Mouse (Mus musculus) forebrain, embryonic 10.5 days (tissue): Measurements from ENCODE around the gene Nova1. TPM values are rescaled to one million over a fixed set of nuclear protein-coding genes. Genes with fewer than 3 reads are reported as not detected.

ENCODE experiments used
- DNase-seq: peaks from one replicate; pipeline ENCODE4 v3.0.0-alpha.2; 2017; ENCODE audit warnings: low spot score; ENCODE audit errors: extremely low spot score
- H3K27ac ChIP-seq: fragments of 300-500 bp; sonication (generic); 2 replicates; pipeline ENCODE4 v1.5.1; 2016; ENCODE audit warnings: mild to moderate bottlenecking
- H3K27me3 ChIP-seq: fragments of 300-500 bp; sonication (generic); 2 replicates; pipeline ENCODE4 v1.6.1; 2016; ENCODE audit warnings: mild to moderate bottlenecking; ENCODE audit not compliant: poor library complexity, severe bottlenecking
- H3K36me3 ChIP-seq: fragments of 300-500 bp; sonication (generic); replicated peaks from 2 replicates; pipeline ENCODE4 v1.6.1; 2016; ENCODE audit warnings: mild to moderate bottlenecking, moderate library complexity
- H3K4me1 ChIP-seq: fragments of 300-500 bp; sonication (generic); 2 replicates; pipeline ENCODE4 v1.6.1; 2016
- H3K4me3 ChIP-seq: fragments of 300-500 bp; sonication (generic); 2 replicates; pipeline ENCODE4 v1.5.1; 2016; ENCODE audit warnings: mild to moderate bottlenecking, moderate library complexity
- H3K9me3 ChIP-seq: fragments of 300-500 bp; sonication (generic); 2 replicates; pipeline ENCODE4 v1.6.1; 2016; ENCODE audit warnings: mild to moderate bottlenecking, moderate library complexity
- WGBS: fragments of 180-500 bp; shearing (Covaris S2); methylation state at CpG from one replicate; pipeline ENCODE4 v1.1.7; 2016; 5-methylcytosine and 5-hydroxymethylcytosine counted together
- polyA plus RNA-seq: library from polyadenylated mRNA; unstranded; fragments of >200 nt; fragmentation: Nextera tagmentation; extraction: Ambion mirVana; gene quantifications from 2 replicates; pipeline ENCODE4 v1.2.1, GENCODE M21; 2016

Gene Nova1
- polyA plus RNA-seq, 1 experiment from 2014 or later: 9.7 TPM

DNA sequence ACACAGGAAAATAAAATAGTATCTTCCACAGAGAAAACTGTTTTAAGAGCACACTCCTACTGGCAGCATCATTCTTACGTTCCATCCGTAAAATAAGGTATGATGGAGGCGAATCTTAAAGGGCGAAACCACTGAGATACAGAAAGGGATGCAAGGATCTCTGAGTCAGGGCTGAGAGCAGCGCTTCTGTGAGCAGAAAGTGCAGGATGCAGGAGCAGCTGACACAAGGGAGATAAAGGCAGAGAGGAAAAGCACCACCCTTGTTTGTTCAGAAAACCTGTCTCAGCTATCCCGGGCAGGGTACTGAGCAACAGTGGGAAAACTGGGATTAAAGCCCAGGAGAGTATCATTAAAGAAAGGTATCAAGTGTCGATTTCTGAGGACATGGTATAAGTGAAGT lies 59.3 kb downstream of the Nova1 start:
- WGBS: 68% methylated on average over 7 of the region's 7 CpGs
- no peaks in the 10 kb centered on the region for H3K9me3 ChIP-seq

DNA sequence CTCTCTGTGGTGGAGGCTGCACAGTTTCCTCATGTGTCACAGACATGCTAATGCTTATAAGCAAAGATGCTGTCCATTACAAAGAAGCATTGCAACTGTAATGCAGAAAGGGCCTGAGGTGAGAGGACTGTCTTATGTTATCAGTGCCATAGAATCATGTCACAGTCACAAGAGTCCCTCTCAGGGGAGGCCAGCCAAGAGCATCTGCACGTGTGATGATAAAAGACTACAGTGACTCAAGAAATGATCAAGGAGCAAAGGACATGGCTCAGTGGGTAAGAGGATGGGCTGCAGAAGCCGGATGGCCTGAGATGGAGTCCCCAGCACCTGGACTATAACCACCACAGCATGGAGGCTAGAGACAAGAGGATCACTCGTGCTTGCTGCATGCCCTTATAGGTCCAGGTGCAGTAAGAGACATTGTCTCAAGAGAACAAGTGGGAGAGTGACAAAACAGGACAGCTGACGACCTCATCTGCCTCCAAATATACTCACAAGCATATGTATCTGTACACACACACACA lies 64.3 kb downstream of the Nova1 start:
- H3K27me3 ChIP-seq: no peaks in the 10 kb centered on the region
- H3K4me3 ChIP-seq: no peak overlapping the region
- no peaks in the 10 kb centered on the region for H3K9me3 ChIP-seq
- no peaks in the 10 kb centered on the region for H3K36me3 ChIP-seq
- H3K4me1 ChIP-seq: peaks cover 19% of the 10 kb centered on the region
- H3K27ac ChIP-seq: no peak overlapping the region
- 83% methylated on average over 4 of the region's 4 CpGs for WGBS
- DNase-seq: no peak

More for the DNA sequence above, 59.3 kb downstream of the Nova1 start:
- H3K36me3 ChIP-seq: no peaks in the 10 kb centered on the region
- no peak for DNase-seq
- H3K27ac ChIP-seq: no peak overlapping the region
- H3K4me1 ChIP-seq: peaks cover 11% of the 10 kb centered on the region; the same call in 1 of the 2 replicates
- no peak overlapping the region for H3K4me3 ChIP-seq
- no peaks in the 10 kb centered on the region for H3K27me3 ChIP-seq

DNA sequence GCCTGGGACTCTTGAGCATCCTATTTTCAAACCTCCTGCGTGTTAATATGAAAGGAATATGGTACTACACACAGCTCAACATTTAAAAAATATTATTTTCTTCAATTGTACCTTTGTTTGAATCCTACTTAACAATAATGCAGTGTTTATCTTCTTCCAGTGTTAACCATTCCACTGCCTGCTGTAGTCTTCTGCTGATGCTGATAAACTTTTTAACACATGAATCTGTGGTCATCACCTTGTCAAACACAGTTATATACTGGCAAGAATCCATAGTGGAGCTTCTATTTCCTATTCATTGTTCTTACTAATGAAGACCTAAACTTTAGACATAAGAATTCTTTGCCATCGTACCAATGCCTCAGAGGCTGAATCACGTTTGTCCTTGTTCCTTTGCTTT lies 65.6 kb downstream of the Nova1 start:
- no peak for DNase-seq
- Histone ChIP-seq H3K27me3 (no peaks in the 10 kb centered on the region), H3K27ac (no peak overlapping the region), H3K9me3 (no peaks in the 10 kb centered on the region), H3K4me3 (no peak overlapping the region), H3K4me1 (peaks cover 12% of the 10 kb centered on the region), H3K36me3 (no peaks in the 10 kb centered on the region)
- 62% methylated on average over 3 of the region's 3 CpGs for WGBS

- Histone ChIP-seq H3K27ac (no peak overlapping the region), H3K4me3 (no peak overlapping the region), H3K9me3 (no peaks in the 10 kb centered on the region), H3K36me3 (no peaks in the 10 kb centered on the region), H3K4me1 (peaks cover 5% of the 10 kb centered on the region; the same call in 1 of the 2 replicates), H3K27me3 (no peaks in the 10 kb centered on the region)
- no peak for DNase-seq
Observed at GRCm38 (mm10) chr12:46733261-46733660, 85.5 kb downstream of the Nova1 start.

GRCm38 (mm10) chr12:46731943-46732342 lies 86.8 kb downstream of the Nova1 start:
- Histone ChIP-seq H3K9me3 (no peaks in the 10 kb centered on the region), H3K4me1 (peaks cover 5% of the 10 kb centered on the region; the same call in 1 of the 2 replicates), H3K27ac (no peak overlapping the region), H3K4me3 (no peak overlapping the region), H3K27me3 (no peaks in the 10 kb centered on the region), H3K36me3 (no peaks in the 10 kb centered on the region)
- DNase-seq: no peak
- 93% methylated on average over 1 of the region's 1 CpGs for WGBS

DNA sequence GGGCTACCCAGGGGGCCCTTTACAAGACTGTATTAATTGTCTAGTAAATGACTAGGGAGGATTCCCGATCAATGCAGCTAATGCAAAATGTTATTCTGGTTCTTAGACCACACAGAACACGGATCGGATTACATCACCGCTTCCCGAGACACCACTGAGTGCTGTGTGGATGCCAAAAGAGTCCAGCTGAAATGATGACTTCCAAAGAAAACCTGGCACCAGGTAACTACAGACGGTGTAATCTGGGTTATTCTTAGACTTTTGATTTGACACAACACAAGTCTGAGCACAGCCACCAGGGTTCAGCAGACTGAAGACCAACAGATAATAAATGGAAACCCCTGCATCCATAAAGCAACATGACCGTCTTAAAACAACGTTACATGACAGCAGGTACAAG lies 96.8 kb downstream of the Nova1 start:
- no peaks in the 10 kb centered on the region for H3K27me3 ChIP-seq
- DNase-seq: no peak
- H3K4me1 ChIP-seq: peaks cover 7% of the 10 kb centered on the region; the same call in 1 of the 2 replicates
- H3K36me3 ChIP-seq: no peaks in the 10 kb centered on the region
- no peak overlapping the region for H3K27ac ChIP-seq
- WGBS: 58% methylated on average over 8 of the region's 8 CpGs
- no peak overlapping the region for H3K4me3 ChIP-seq
- H3K9me3 ChIP-seq: no peaks in the 10 kb centered on the region

DNA sequence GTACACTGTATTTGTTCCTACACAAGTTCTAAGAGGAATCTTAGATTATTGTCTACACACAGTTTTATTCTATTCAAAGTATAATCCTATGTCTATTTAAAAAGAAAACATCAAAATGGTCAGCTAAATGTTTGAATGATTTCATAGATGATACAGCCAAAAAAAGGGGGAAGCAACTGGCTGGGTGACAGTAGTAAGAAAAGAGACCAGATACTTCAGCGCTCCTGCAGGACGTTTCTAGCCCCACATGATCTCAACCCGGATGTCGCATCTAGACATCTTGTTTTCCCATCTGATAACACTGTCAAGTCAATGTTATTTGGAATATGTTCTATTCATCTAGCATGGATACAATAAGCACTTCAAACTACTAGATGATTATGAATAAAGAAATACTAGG lies 99.7 kb downstream of the Nova1 start:
- Histone ChIP-seq H3K9me3 (no peaks in the 10 kb centered on the region), H3K4me1 (peaks cover 7% of the 10 kb centered on the region; the same call in 1 of the 2 replicates), H3K36me3 (no peaks in the 10 kb centered on the region), H3K27me3 (no peaks in the 10 kb centered on the region), H3K27ac (no peak overlapping the region), H3K4me3 (no peak overlapping the region)
- no peak for DNase-seq
- WGBS: 92% methylated on average over 4 of the region's 4 CpGs

DNA sequence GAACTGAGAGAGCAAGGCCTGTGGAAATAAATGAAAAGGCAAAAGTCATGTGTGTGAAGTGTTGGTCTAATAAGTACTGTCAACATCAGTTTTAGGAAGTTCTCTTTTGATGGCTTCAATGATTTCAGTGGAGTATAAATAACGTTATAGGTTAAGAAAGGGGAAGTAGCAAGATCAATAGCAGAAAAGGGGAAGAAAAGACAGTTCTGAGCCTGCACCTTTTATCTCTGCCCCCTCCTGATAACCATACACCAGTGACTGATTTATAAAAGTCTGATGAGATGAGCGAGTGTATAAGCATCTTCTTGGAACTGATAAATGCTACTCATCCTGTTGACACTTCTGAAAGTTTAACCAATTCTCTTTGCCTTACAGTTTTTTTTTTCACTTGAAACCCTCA lies 108.6 kb downstream of the Nova1 start:
- Histone ChIP-seq H3K9me3 (no peaks in the 10 kb centered on the region), H3K27me3 (no peaks in the 10 kb centered on the region), H3K4me1 (no peaks in the 10 kb centered on the region), H3K27ac (no peak overlapping the region), H3K4me3 (no peak overlapping the region), H3K36me3 (peaks cover 14% of the 10 kb centered on the region)
- DNase-seq: no peak
- 81% methylated on average over 2 of the region's 2 CpGs for WGBS

- H3K27ac ChIP-seq: no peak overlapping the region
- H3K9me3 ChIP-seq: no peaks in the 10 kb centered on the region
- H3K36me3 ChIP-seq: peaks cover 14% of the 10 kb centered on the region
- H3K4me3 ChIP-seq: no peak overlapping the region
- WGBS: 92% methylated on average over 7 of the region's 7 CpGs
- no peak for DNase-seq
- H3K4me1 ChIP-seq: no peaks in the 10 kb centered on the region
- H3K27me3 ChIP-seq: no peaks in the 10 kb centered on the region
Observed at GRCm38 (mm10) chr12:46709475-46709874, 109.3 kb downstream of the Nova1 start.

GRCm38 (mm10) chr12:46700202-46700601 lies 118.5 kb downstream of the Nova1 start:
- Histone ChIP-seq H3K27me3 (no peaks in the 10 kb centered on the region), H3K4me3 (no peak overlapping the region), H3K4me1 (no peaks in the 10 kb centered on the region), H3K27ac (no peak overlapping the region), H3K36me3 (peaks cover 5% of the 10 kb centered on the region; the same call in 1 of the 2 replicates), H3K9me3 (no peaks in the 10 kb centered on the region)
- WGBS: 92% methylated on average over 8 of the region's 8 CpGs
- no peak for DNase-seq

- Histone ChIP-seq H3K4me3 (no peak overlapping the region), H3K4me1 (no peaks in the 10 kb centered on the region), H3K9me3 (no peaks in the 10 kb centered on the region), H3K36me3 (no peaks in the 10 kb centered on the region), H3K27ac (no peak overlapping the region), H3K27me3 (no peaks in the 10 kb centered on the region)
- no peak for DNase-seq
- 93% methylated on average over 2 of the region's 2 CpGs for WGBS
Observed at GRCm38 (mm10) chr12:46676341-46676740, 142.4 kb downstream of the Nova1 start.

- no peaks in the 10 kb centered on the region for H3K9me3 ChIP-seq
- no peak for DNase-seq
- WGBS: 68% methylated on average over 2 of the region's 2 CpGs
- H3K27ac ChIP-seq: no peak overlapping the region
- no peaks in the 10 kb centered on the region for H3K27me3 ChIP-seq
- no peak overlapping the region for H3K4me3 ChIP-seq
- no peaks in the 10 kb centered on the region for H3K36me3 ChIP-seq
- H3K4me1 ChIP-seq: no peaks in the 10 kb centered on the region
Observed at GRCm38 (mm10) chr12:46666706-46667105, 152.0 kb downstream of the Nova1 start.

DNA sequence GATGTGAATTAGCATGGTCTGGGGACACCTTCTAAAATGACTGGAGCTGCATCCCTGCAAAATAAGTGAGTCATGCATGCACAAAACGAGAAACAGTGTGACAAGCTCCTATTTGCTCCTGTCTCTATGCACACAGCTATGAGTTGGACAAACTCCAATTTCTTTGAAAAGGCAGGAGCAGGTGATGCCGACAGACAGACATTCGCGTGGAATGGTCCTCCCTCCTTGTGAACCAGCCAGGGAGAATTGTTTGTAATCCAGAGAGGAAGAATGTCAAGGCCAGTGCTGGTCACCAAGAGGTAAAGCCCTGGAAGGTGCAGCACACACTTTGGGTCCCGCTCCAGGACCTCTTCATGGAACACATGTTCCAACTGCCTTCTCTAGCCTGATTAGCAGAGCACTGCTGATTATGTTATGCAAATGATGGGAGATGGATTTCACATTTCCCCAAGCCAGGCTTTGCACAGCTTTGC lies 172.6 kb downstream of the Nova1 start:
- WGBS: 86% methylated on average over 5 of the region's 5 CpGs
- Histone ChIP-seq H3K36me3 (no peaks in the 10 kb centered on the region), H3K27ac (no peak overlapping the region), H3K9me3 (no peaks in the 10 kb centered on the region), H3K27me3 (no peaks in the 10 kb centered on the region), H3K4me3 (no peak overlapping the region), H3K4me1 (no peaks in the 10 kb centered on the region)
- no peak for DNase-seq
